Mouse (Mus musculus) forebrain, postnatal 0 days (tissue): Measurements from ENCODE around the gene Olfr1355. TPM values are rescaled to one million over a fixed set of nuclear protein-coding genes. Genes with fewer than 3 reads are reported as not detected.
"Not testable (repeated sequence)": the region's sequence is repeated elsewhere in the genome, so short reads cannot be mapped to it uniquely, and the experiment has no call there.

Experiments used
- ATAC-seq: fragments of 200-750 bp; cut with Nextera tagmentation; 2 replicates; pipeline ENCODE4 v1.8.0; 2017; ENCODE audit warnings: mild to moderate bottlenecking, moderate library complexity
- DNase-seq: peaks from one replicate; pipeline ENCODE4 v3.0.0-alpha.2; 2015
- H3K27ac ChIP-seq: fragments of 300-500 bp; sonication (generic); 2 replicates; pipeline ENCODE4 v1.5.1; 2014; ENCODE audit warnings: low read depth, mild to moderate bottlenecking, antibody characterized with exemption, low read length, moderate library complexity, mixed read lengths
- H3K27me3 ChIP-seq: fragments of 300-500 bp; sonication (generic); 2 replicates; pipeline ENCODE4 v1.6.1; 2014; ENCODE audit warnings: mild to moderate bottlenecking, low read length, mixed read lengths; ENCODE audit not compliant: insufficient read depth
- H3K36me3 ChIP-seq: fragments of 300-500 bp; sonication (generic); 2 replicates; pipeline ENCODE4 v1.6.1; 2014; ENCODE audit warnings: mild to moderate bottlenecking, moderate library complexity; ENCODE audit not compliant: insufficient read depth
- H3K4me1 ChIP-seq: fragments of 300-500 bp; sonication (generic); 2 replicates; pipeline ENCODE4 v1.6.1; 2014; ENCODE audit warnings: antibody characterized with exemption; ENCODE audit not compliant: insufficient read depth
- H3K4me2 ChIP-seq: fragments of 300-500 bp; sonication (generic); 2 replicates; pipeline ENCODE4 v1.6.1; 2014; ENCODE audit warnings: low read depth, mild to moderate bottlenecking, moderate library complexity
- H3K4me3 ChIP-seq: fragments of 300-500 bp; sonication (generic); 2 replicates; pipeline ENCODE4 v1.5.1; 2014; ENCODE audit warnings: low read depth, low read length, mixed read lengths
- H3K9ac ChIP-seq: fragments of 300-500 bp; sonication (generic); 2 replicates; pipeline ENCODE4 v1.6.1; 2014; ENCODE audit warnings: mild to moderate bottlenecking
- H3K9me3 ChIP-seq: fragments of 300-500 bp; sonication (generic); 2 replicates; pipeline ENCODE4 v1.6.1; 2016; ENCODE audit warnings: low read length
- CTCF ChIP-seq: sonication (generic); IDR thresholded peaks from 2 replicates; pipeline ENCODE4 v1.5.1; 2016; ENCODE audit warnings: antibody characterized with exemption, control low read depth, low read depth
- WGBS: fragments of 180-500 bp; shearing (Covaris S2); extraction: QIAGEN DNeasy Blood & Tissue Kit; methylation state at CpG from one replicate; pipeline ENCODE4 v1.1.7; 2014; 5-methylcytosine and 5-hydroxymethylcytosine counted together
- polyA plus RNA-seq: library from polyadenylated mRNA; unstranded; fragments of >200 nt; fragmentation: Nextera tagmentation; extraction: Ambion mirVana; gene quantifications from 2 replicates; pipeline ENCODE4 v1.2.1, GENCODE M21; 2015
- total RNA-seq: library from RNA; depleted of rRNA; stranded (reverse); fragments of >200 nt; gene quantifications from 2 replicates; pipeline ENCODE4 v1.2.3, GENCODE M21; 2014; rRNA removed

The Olfr1355 gene
- total RNA-seq (not detected in 2 replicates), polyA plus RNA-seq (not detected in 2 replicates)

GRCm38 (mm10) chr10:78875240-78875639 is at the start of gene Olfr1355:
Olfr1355 (plus strand) TSS chr10:78875540.
- H3K27me3 ChIP-seq: no peaks in the 10 kb centered on the region
- TF ChIP-seq CTCF: no peak
- no peaks in the 10 kb centered on the region for H3K36me3 ChIP-seq
- 72% methylated on average over 2 of the region's 2 CpGs for WGBS
- no peak within 1 kb of the TSS for H3K4me3 ChIP-seq
- no peaks in the 10 kb centered on the region for H3K9me3 ChIP-seq
- H3K27ac ChIP-seq: no peak within 1 kb of the TSS
- DNase-seq (no peak), ATAC-seq (no peak)
- no peak within 1 kb of the TSS for H3K9ac ChIP-seq
- no peak within 1 kb of the TSS for H3K4me2 ChIP-seq
- no peaks in the 10 kb centered on the region for H3K4me1 ChIP-seq

GRCm38 (mm10) chr10:78840456-78840855 is 34.9 kb upstream of the Olfr1355 start:
- not testable (repeated sequence) for H3K9ac ChIP-seq, H3K36me3 ChIP-seq, H3K4me2 ChIP-seq, H3K27ac ChIP-seq, ATAC-seq, DNase-seq, H3K9me3 ChIP-seq, H3K4me1 ChIP-seq, H3K27me3 ChIP-seq, H3K4me3 ChIP-seq
- WGBS: 92% methylated on average over 12 of the region's 12 CpGs

GRCm38 (mm10) chr10:78852066-78852465 is 23.3 kb upstream of the Olfr1355 start, which contains the start of gene Olfr1356:
Olfr1356 (minus strand) TSS chr10:78852166.
- no peak for TF ChIP-seq CTCF
- Histone ChIP-seq H3K4me3 (no peak within 1 kb of the TSS), H3K9ac (no peak within 1 kb of the TSS), H3K27me3 (no peaks in the 10 kb centered on the region), H3K27ac (no peak within 1 kb of the TSS), H3K36me3 (no peaks in the 10 kb centered on the region), H3K9me3 (0 out of 2 replicates have a peak, but pooled peaks cover 3% of the 10 kb centered on the region), H3K4me2 (no peak within 1 kb of the TSS), H3K4me1 (no peaks in the 10 kb centered on the region)
- ATAC-seq: no peak
- WGBS: 93% methylated on average over 2 of the region's 2 CpGs
- no peak for DNase-seq

GRCm38 (mm10) chr10:78912871-78913270 is 37.5 kb downstream of the Olfr1355 start, which contains the start of gene Olfr1354:
Olfr1354 (plus strand) TSS chr10:78913171.
- not testable (repeated sequence) for H3K9ac ChIP-seq, ATAC-seq, H3K4me2 ChIP-seq, H3K4me3 ChIP-seq, H3K27me3 ChIP-seq, H3K27ac ChIP-seq, H3K36me3 ChIP-seq, DNase-seq, H3K4me1 ChIP-seq, H3K9me3 ChIP-seq
- 81% methylated on average over 1 of the region's 1 CpGs for WGBS

Other genes starting within 250 kb of the Olfr1355 start
- gene Casp14, start 157.2 kb upstream of the Olfr1355 start, total RNA-seq: not detected in 2 replicates
- gene Casp14, start 157.2 kb upstream of the Olfr1355 start, polyA plus RNA-seq: not detected in 2 replicates
- not detected in 2 replicates for gene Ccdc105, start 122.5 kb upstream of the Olfr1355 start, total RNA-seq
- 0.16 and 0.17 TPM in 2 replicates for gene Ccdc105, start 122.5 kb upstream of the Olfr1355 start, polyA plus RNA-seq
- gene Slc1a6, start 95.0 kb upstream of the Olfr1355 start, total RNA-seq: 16.6 and 19.1 TPM in 2 replicates
- 10.7 and 15.5 TPM in 2 replicates for gene Slc1a6, start 95.0 kb upstream of the Olfr1355 start, polyA plus RNA-seq
- gene Olfr1356, start 23.4 kb upstream of the Olfr1355 start, total RNA-seq: not detected in 2 replicates
- not detected in 2 replicates for gene Olfr1356, start 23.4 kb upstream of the Olfr1355 start, polyA plus RNA-seq
- not detected in 2 replicates for gene Olfr1354, start 37.6 kb downstream of the Olfr1355 start, total RNA-seq
- gene Olfr1354, start 37.6 kb downstream of the Olfr1355 start, polyA plus RNA-seq: not detected in 2 replicates
- not detected in 2 replicates for gene Olfr8, start 75.1 kb downstream of the Olfr1355 start, total RNA-seq
- not detected in 2 replicates for gene Olfr8, start 75.1 kb downstream of the Olfr1355 start, polyA plus RNA-seq
- gene Olfr1353, start 87.8 kb downstream of the Olfr1355 start, total RNA-seq: not detected in 2 replicates
- gene Olfr1353, start 87.8 kb downstream of the Olfr1355 start, polyA plus RNA-seq: not detected in 2 replicates
- not detected in 2 replicates for gene Olfr1352, start 105.5 kb downstream of the Olfr1355 start, total RNA-seq
- gene Olfr1352, start 105.5 kb downstream of the Olfr1355 start, polyA plus RNA-seq: not detected in 2 replicates
- not detected in 2 replicates for gene Olfr1351, start 136.9 kb downstream of the Olfr1355 start, total RNA-seq
- not detected in 2 replicates for gene Olfr1351, start 136.9 kb downstream of the Olfr1355 start, polyA plus RNA-seq
- not detected in 2 replicates for gene Olfr57, start 153.2 kb downstream of the Olfr1355 start, total RNA-seq
- gene Olfr57, start 153.2 kb downstream of the Olfr1355 start, polyA plus RNA-seq: 0.21 and 0.39 TPM in 2 replicates
- 35.5 and 47.4 TPM in 2 replicates for gene 2610008E11Rik, start 222.1 kb downstream of the Olfr1355 start, total RNA-seq
- 16.5 and 24.9 TPM in 2 replicates for gene 2610008E11Rik, start 222.1 kb downstream of the Olfr1355 start, polyA plus RNA-seq